Mouse (Mus musculus) layer of hippocampus, adult 9-11 months (tissue): ENCODE measurements around the gene Dcaf6.
"Not testable (repeated sequence)": the region's sequence is repeated elsewhere in the genome, so short reads cannot be mapped to it uniquely, and the experiment has no call there.

Source experiments
- DNase-seq: peaks from one replicate; pipeline ENCODE4 v3.0.0; 2022

Dcaf6 gene

GRCm38 (mm10) chr1:165421357-165421915 lies 38.8 kb downstream of the Dcaf6 start:
- no peak for DNase-seq

- DNase-seq = no peak
These were observed 63.9 kb downstream of the Dcaf6 start for GRCm38 (mm10) chr1:165396401-165396805.

- DNase-seq = no peak
These were observed 64.3 kb downstream of the Dcaf6 start for GRCm38 (mm10) chr1:165395940-165396339.

- DNase-seq = no peak
These were observed 65.4 kb downstream of the Dcaf6 start for GRCm38 (mm10) chr1:165394836-165395235.

- DNase-seq = no peak
These were observed 67.2 kb downstream of the Dcaf6 start for GRCm38 (mm10) chr1:165393033-165393432.

- no peak for DNase-seq
These were observed 71.6 kb downstream of the Dcaf6 start for GRCm38 (mm10) chr1:165388716-165389115.

- no peak for DNase-seq
These were observed 73.8 kb downstream of the Dcaf6 start for GRCm38 (mm10) chr1:165386525-165386923.

GRCm38 (mm10) chr1:165385810-165386524 lies 74.3 kb downstream of the Dcaf6 start:
- no peak for DNase-seq

- no peak for DNase-seq
These were observed 86.4 kb downstream of the Dcaf6 start for GRCm38 (mm10) chr1:165373839-165374238.

GRCm38 (mm10) chr1:165370990-165371389 lies 89.3 kb downstream of the Dcaf6 start:
- no peak for DNase-seq

GRCm38 (mm10) chr1:165365057-165365456 lies 95.2 kb downstream of the Dcaf6 start:
- no peak for DNase-seq

- DNase-seq = no peak
These were observed 97.0 kb downstream of the Dcaf6 start for GRCm38 (mm10) chr1:165363271-165363670.

- no peak for DNase-seq
These were observed 103.9 kb downstream of the Dcaf6 start for GRCm38 (mm10) chr1:165356347-165356746.

GRCm38 (mm10) chr1:165348627-165349026 lies 111.6 kb downstream of the Dcaf6 start:
- DNase-seq = no peak

- no peak for DNase-seq
These were observed 115.8 kb downstream of the Dcaf6 start for GRCm38 (mm10) chr1:165344453-165344852.

- DNase-seq = peak; percentile 61
These were observed 118.1 kb downstream of the Dcaf6 start for GRCm38 (mm10) chr1:165342126-165342525.

- DNase-seq = no peak
These were observed 127.5 kb downstream of the Dcaf6 start for GRCm38 (mm10) chr1:165332797-165333196.

GRCm38 (mm10) chr1:165330859-165331258 lies 129.4 kb downstream of the Dcaf6 start:
- no peak for DNase-seq

- DNase-seq = not testable (repeated sequence)
These were observed 131.6 kb downstream of the Dcaf6 start for GRCm38 (mm10) chr1:165328384-165329289.

- DNase-seq = no peak
These were observed 132.4 kb downstream of the Dcaf6 start for GRCm38 (mm10) chr1:165327831-165328230.

GRCm38 (mm10) chr1:165327370-165327769 lies 132.9 kb downstream of the Dcaf6 start:
- DNase-seq = no peak

- no peak for DNase-seq
These were observed 137.3 kb downstream of the Dcaf6 start for GRCm38 (mm10) chr1:165322934-165323333.

GRCm38 (mm10) chr1:165321891-165322290 lies 138.4 kb downstream of the Dcaf6 start:
- DNase-seq = no peak
